Mouse (Mus musculus) intestine, embryonic 15.5 days (tissue): ENCODE results near the gene Gm3752. TPM values are rescaled to one million over a fixed set of nuclear protein-coding genes. Genes with fewer than 3 reads are reported as not detected.
"Not testable (repeated sequence)": the region's sequence is repeated elsewhere in the genome, so short reads cannot be mapped to it uniquely, and the experiment has no call there.

Experiments
- ATAC-seq: fragments of 200-750 bp; cut with Nextera tagmentation; 2 replicates; pipeline ENCODE4 v1.8.0; 2017; ENCODE audit warnings: moderate TSS enrichment, moderate library complexity
- H3K27ac ChIP-seq: fragments of 300-500 bp; sonication (generic); 2 replicates; pipeline ENCODE4 v1.5.1; 2015; ENCODE audit warnings: mild to moderate bottlenecking, inconsistent platforms
- H3K27me3 ChIP-seq: fragments of 300-500 bp; sonication (generic); replicated peaks from 2 replicates; pipeline ENCODE4 v1.6.1; 2015; ENCODE audit warnings: inconsistent platforms
- H3K36me3 ChIP-seq: fragments of 300-500 bp; sonication (generic); 2 replicates; pipeline ENCODE4 v1.6.1; 2015; ENCODE audit warnings: inconsistent platforms
- H3K4me1 ChIP-seq: fragments of 300-500 bp; sonication (generic); replicated peaks from 2 replicates; pipeline ENCODE4 v1.6.1; 2015; ENCODE audit warnings: inconsistent platforms
- H3K4me2 ChIP-seq: fragments of 300-500 bp; sonication (generic); replicated peaks from 2 replicates; pipeline ENCODE4 v1.6.1; 2015; ENCODE audit warnings: mild to moderate bottlenecking, inconsistent platforms
- H3K4me3 ChIP-seq: fragments of 300-500 bp; sonication (generic); replicated peaks from 2 replicates; pipeline ENCODE4 v1.5.1; 2015; ENCODE audit warnings: inconsistent platforms
- H3K9ac ChIP-seq: fragments of 300-500 bp; sonication (generic); 2 replicates; pipeline ENCODE4 v1.6.1; 2015; ENCODE audit warnings: inconsistent platforms
- H3K9me3 ChIP-seq: fragments of 300-500 bp; sonication (generic); 2 replicates; pipeline ENCODE4 v1.6.1; 2016; ENCODE audit warnings: inconsistent platforms
- WGBS: fragments of 180-500 bp; shearing (Covaris S2); methylation state at CpG from one replicate; pipeline ENCODE4 v1.1.7; 2015; 5-methylcytosine and 5-hydroxymethylcytosine counted together
- polyA plus RNA-seq: library from polyadenylated mRNA; unstranded; fragments of >200 nt; fragmentation: Nextera tagmentation; extraction: Ambion mirVana; gene quantifications from 2 replicates; pipeline ENCODE4 v1.2.1, GENCODE M21; 2015

The Gm3752 gene
- 0.69 TPM in 1 of 2 replicates, not detected in the other for polyA plus RNA-seq

DNA sequence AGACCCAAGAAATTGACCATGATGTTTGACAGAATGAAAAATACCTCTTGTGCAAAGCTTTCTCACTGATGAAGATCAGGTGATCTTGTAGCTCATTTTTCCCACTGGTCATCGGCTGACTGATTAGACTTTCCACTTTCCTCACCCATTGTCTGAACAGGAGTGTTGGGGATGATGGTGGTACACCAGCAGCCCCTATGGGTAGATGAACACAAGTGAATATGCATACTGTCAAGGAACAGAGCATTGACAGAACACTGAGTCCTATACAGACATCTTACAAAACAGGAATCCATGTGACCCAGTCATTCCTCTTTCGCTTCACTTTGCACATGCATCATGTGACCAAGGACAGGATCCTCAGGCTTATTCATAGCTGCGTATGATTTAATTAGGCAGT, at the start of gene Gm3752:
Gm3752 (minus strand) TSS at position 101 of the 400 bp plus-strand sequence.
- not testable (repeated sequence) for H3K9me3 ChIP-seq, ATAC-seq, H3K9ac ChIP-seq, H3K27ac ChIP-seq, H3K27me3 ChIP-seq, H3K4me1 ChIP-seq, H3K4me3 ChIP-seq, H3K4me2 ChIP-seq, H3K36me3 ChIP-seq
- 59% methylated on average over 1 of the region's 3 CpGs for WGBS

DNA sequence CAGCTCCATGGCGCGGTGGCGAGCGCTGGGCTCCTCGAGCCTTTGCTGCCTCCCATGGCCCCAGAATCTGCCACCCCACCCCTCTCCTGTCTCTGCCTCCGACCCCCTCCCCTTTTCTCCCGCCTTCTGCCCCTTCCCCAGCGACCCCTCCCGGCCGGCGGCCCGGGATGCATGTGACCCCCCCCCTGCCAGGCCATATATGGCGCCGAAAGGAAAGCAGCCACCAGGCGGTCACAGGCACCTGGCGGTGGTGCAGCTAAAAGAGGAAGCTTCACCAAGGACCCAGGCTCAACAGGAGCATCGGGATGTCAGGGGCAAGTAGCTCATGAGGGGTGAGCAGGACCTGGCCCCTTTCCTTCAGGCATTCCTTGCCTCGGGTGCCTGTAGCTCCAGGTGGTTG, 5.2 kb upstream of the Gm3752 start:
- not testable (repeated sequence) for H3K9ac ChIP-seq, H3K4me1 ChIP-seq, ATAC-seq, H3K9me3 ChIP-seq, H3K36me3 ChIP-seq, H3K27ac ChIP-seq, H3K27me3 ChIP-seq
- H3K4me3 ChIP-seq: peak overlapping the region; percentile 33
- WGBS: 1% methylated on average over 13 of the region's 18 CpGs
- peak overlapping the region; percentile 63 for H3K4me2 ChIP-seq

DNA sequence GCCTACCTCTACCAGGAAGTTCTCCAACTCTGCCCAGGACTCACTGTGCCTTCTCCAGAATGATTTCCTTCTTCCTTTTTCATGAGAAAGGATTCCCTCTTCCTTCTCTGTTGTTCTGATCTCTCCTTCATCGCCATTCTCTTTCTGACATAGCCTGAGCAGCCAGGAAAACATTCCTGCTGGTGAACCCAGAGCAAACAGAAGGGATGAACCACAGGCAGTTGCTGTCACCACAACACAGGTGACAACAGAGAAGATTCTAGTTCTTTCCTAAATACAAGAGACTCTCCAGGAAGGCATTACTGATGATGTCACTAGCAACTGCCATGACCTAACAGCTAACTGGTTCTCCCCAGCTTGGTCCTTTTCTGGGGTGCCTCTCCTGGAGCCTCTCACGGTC, 32.7 kb downstream of the Gm3752 start, which contains the start of gene Gm3755:
Gm3755 (minus strand) TSS at position 101 of the 400 bp plus-strand sequence.
- WGBS: no CpG with 5 or more reads among the region's 2 CpGs
- H3K4me2 ChIP-seq, H3K27me3 ChIP-seq, H3K4me3 ChIP-seq, H3K27ac ChIP-seq, H3K4me1 ChIP-seq, H3K9ac ChIP-seq, H3K36me3 ChIP-seq, ATAC-seq, H3K9me3 ChIP-seq: not testable (repeated sequence)

DNA sequence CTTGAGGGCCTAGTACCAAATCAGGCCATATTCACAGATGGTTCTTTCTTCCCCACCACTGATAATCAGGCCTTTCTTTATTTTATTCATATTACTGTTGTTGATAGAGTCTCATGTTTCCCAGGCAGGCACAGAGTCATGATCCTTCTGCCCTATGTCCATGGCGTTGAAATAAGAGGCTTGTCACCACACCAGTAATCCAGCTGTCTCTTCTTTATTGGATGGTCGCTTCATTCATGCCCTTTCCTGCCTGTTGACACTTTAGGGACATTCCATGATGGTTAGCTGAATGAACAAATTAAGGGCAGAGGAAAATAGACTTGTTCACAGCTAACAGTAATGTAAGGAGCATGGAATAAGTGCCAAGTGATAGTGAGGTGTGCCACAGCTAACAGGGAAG, 61.1 kb downstream of the Gm3752 start:
- WGBS: 73% methylated on average over 2 of the region's 2 CpGs
- H3K36me3 ChIP-seq, H3K27ac ChIP-seq, H3K27me3 ChIP-seq, H3K4me1 ChIP-seq, H3K4me3 ChIP-seq, ATAC-seq, H3K9me3 ChIP-seq, H3K9ac ChIP-seq, H3K4me2 ChIP-seq: not testable (repeated sequence)

Other genes starting within 250 kb of the Gm3752 start
- gene Gm3727, start 219.0 kb downstream of the Gm3752 start, polyA plus RNA-seq: not detected in 2 replicates
- gene Gm3739, start 168.7 kb downstream of the Gm3752 start, polyA plus RNA-seq: 0.58 and 0.69 TPM in 2 replicates
- gene Gm5797, start 151.4 kb downstream of the Gm3752 start, polyA plus RNA-seq: not detected in 2 replicates
- gene Gm8374, start 118.6 kb downstream of the Gm3752 start, polyA plus RNA-seq: not detected in 2 replicates
- not detected in 2 replicates for gene Gm3755, start 32.8 kb downstream of the Gm3752 start, polyA plus RNA-seq
- 0.25 and 0.53 TPM in 2 replicates for gene Gm3558, start 84.8 kb upstream of the Gm3752 start, polyA plus RNA-seq
- not detected in 2 replicates for gene Gm10338, start 111.8 kb upstream of the Gm3752 start, polyA plus RNA-seq
- not detected in 2 replicates for gene Gm10128, start 160.2 kb upstream of the Gm3752 start, polyA plus RNA-seq